In genomic region chr4:136781868-136782578, GRCm38 (mm10) we compare ENCODE assay signal across 9 mouse cellular contexts. TPM values are rescaled to one million over a fixed set of nuclear protein-coding genes. Genes with fewer than 3 reads are reported as not detected.
DNase-seq lines count a peak whose midpoint lies in the region; ATAC-seq and TF ChIP-seq lines count a peak whose summit lies in the region.
"Had no signal": no experiment of that assay in that cellular context is flagged by ENCODE, and none has a peak within 500 bp of the region (broad histone marks: within the 10 kb centered on the region; RNA-seq: fewer than 3 reads in every experiment).

No protein-coding gene starts in this region.

- no peaks in the 10 kb centered on the region for H3K27me3 ChIP-seq in intestine, embryonic 14.5 days (replicated peaks; ENCODE audit: control insufficient read depth, insufficient read depth, low read length)
- H3K27me3 ChIP-seq in intestine, postnatal 0 days (replicated peaks; ENCODE audit: control insufficient read depth, insufficient read depth, low read length): no peaks in the 10 kb centered on the region
- H3K27me3 ChIP-seq in limb, embryonic 14.5 days (ENCODE audit: control insufficient read depth, insufficient read depth, low read length): no peaks in the 10 kb centered on the region

- H3K27ac ChIP-seq in intestine, embryonic 14.5 days (ENCODE audit: low read depth): peak overlapping the region; percentile 8; the same call in 1 of the 2 replicates
- no peak overlapping the region for H3K27ac ChIP-seq in intestine, postnatal 0 days (ENCODE audit: low read depth, low read length)
- H3K27ac ChIP-seq in limb, embryonic 14.5 days (replicated peaks; ENCODE audit: low read depth, low read length): no peak overlapping the region; the same call in 1 of the 2 replicates
- H3K27ac ChIP-seq: macrophage had no signal

- no peaks in the 10 kb centered on the region for H3K9me3 ChIP-seq in intestine, embryonic 14.5 days (ENCODE audit: control insufficient read depth, low read length)
- no peaks in the 10 kb centered on the region for H3K9me3 ChIP-seq in intestine, postnatal 0 days (ENCODE audit: control insufficient read depth)
- no peaks in the 10 kb centered on the region for H3K9me3 ChIP-seq in limb, embryonic 14.5 days (ENCODE audit: control insufficient read depth, low read length)

- DNase-seq in intestine, embryonic 14.5 days (ENCODE audit: low spot score): no peak
- DNase-seq in adrenal gland, postnatal 14 days: peak; percentile 74
- DNase-seq in fibroblast of lung, adult 2 months (ENCODE audit: low read depth): peak; percentile 76
- DNase-seq in heart, postnatal 4 days: peak; percentile 74
- DNase-seq in limb, embryonic 14.5 days (ENCODE audit: low spot score): peak; percentile 66
- DNase-seq in embryo, embryonic 10.5 days (ENCODE audit: low spot score): no peak
- no peak for DNase-seq in liver

- no peak for TF ChIP-seq POLR2A in limb, embryonic 14.5 days (IDR thresholded peaks at IDR 0.05; ENCODE audit: borderline replicate concordance, extremely low read depth, insufficient read depth, insufficient read length)

- ATAC-seq in intestine, embryonic 14.5 days (replicated peaks; ENCODE audit: low FRiP score, low TSS enrichment, low read depth): no peak
- ATAC-seq in intestine, postnatal 0 days: no peak
- no peak for ATAC-seq in limb, embryonic 14.5 days (ENCODE audit: low FRiP score, low read depth)

- 81% methylated on average over 13 of the region's 13 CpGs for WGBS in intestine, embryonic 14.5 days
- WGBS in intestine, postnatal 0 days: 65% methylated on average over 13 of the region's 13 CpGs
- 73% methylated on average over 13 of the region's 13 CpGs for WGBS in limb, embryonic 14.5 days

- no peaks in the 10 kb centered on the region for H3K36me3 ChIP-seq in intestine, embryonic 14.5 days (ENCODE audit: control insufficient read depth, insufficient read depth, low read length)
- no peaks in the 10 kb centered on the region for H3K36me3 ChIP-seq in intestine, postnatal 0 days (ENCODE audit: control insufficient read depth, insufficient read depth)
- H3K36me3 ChIP-seq in limb, embryonic 14.5 days (ENCODE audit: control insufficient read depth, insufficient read depth, low read length): no peaks in the 10 kb centered on the region

- no peak for TF ChIP-seq CTCF in intestine, postnatal 0 days (IDR thresholded peaks at IDR 0.05; ENCODE audit: low read depth)

- H3K4me2 ChIP-seq in intestine, embryonic 14.5 days (ENCODE audit: low read length): no peak overlapping the region
- no peak overlapping the region for H3K4me2 ChIP-seq in intestine, postnatal 0 days (replicated peaks; ENCODE audit: low read depth)
- H3K4me2 ChIP-seq in limb, embryonic 14.5 days (replicated peaks; ENCODE audit: low read depth, low read length, severe bottlenecking): no peak overlapping the region

- no peak overlapping the region for H3K9ac ChIP-seq in intestine, embryonic 14.5 days (ENCODE audit: low read length)
- no peak overlapping the region for H3K9ac ChIP-seq in intestine, postnatal 0 days (ENCODE audit: low read depth, low read length)
- H3K9ac ChIP-seq in limb, embryonic 14.5 days (ENCODE audit: low read depth, low read length, severe bottlenecking): no peak overlapping the region

- peaks cover 34% of the 10 kb centered on the region for H3K4me1 ChIP-seq in intestine, embryonic 14.5 days (replicated peaks; ENCODE audit: control insufficient read depth, insufficient read depth, low read length)
- no peaks in the 10 kb centered on the region; the same call in 1 of the 2 replicates for H3K4me1 ChIP-seq in intestine, postnatal 0 days (replicated peaks; ENCODE audit: control insufficient read depth, insufficient read depth, low read length)
- H3K4me1 ChIP-seq in limb, embryonic 14.5 days (ENCODE audit: control insufficient read depth, insufficient read depth, low read length): peaks cover 52% of the 10 kb centered on the region

- no peak overlapping the region for H3K4me3 ChIP-seq in intestine, embryonic 14.5 days (ENCODE audit: low read depth, low read length)
- no peak overlapping the region for H3K4me3 ChIP-seq in intestine, postnatal 0 days (ENCODE audit: low read depth, low read length)
- H3K4me3 ChIP-seq in limb, embryonic 14.5 days (replicated peaks; ENCODE audit: low read length): no peak overlapping the region

RNA-seq across cellular contexts. Expression of gene Ephb2, which starts 53.8 kb away (rescaled TPM):
- polyA plus RNA-seq in intestine, embryonic 14.5 days (2014; fragmentation: Nextera tagmentation; extraction: Ambion mirVana): 8.8 and 11.4 TPM in 2 replicates
- 5.7 TPM in 2 replicates for polyA plus RNA-seq in intestine, postnatal 0 days (2015; fragmentation: Nextera tagmentation; extraction: Ambion mirVana)
- 10.3 and 11.3 TPM in 2 replicates for total RNA-seq in adrenal gland, postnatal 14 days (2021)
- 1 to 10 TPM; 1.9 to 2.3 TPM for total RNA-seq in heart, postnatal 4 days (2021)
- polyA plus RNA-seq in limb, embryonic 14.5 days (2012; rRNA removed): 45.2 and 70.7 TPM in 2 replicates
- polyA plus RNA-seq in limb, embryonic 14.5 days (2014; fragmentation: Nextera tagmentation; extraction: Ambion mirVana): 17.9 and 19.4 TPM in 2 replicates

Comparison
In these comparisons a context has a peak if more than half of its experiments do, and no peak if none do; other contexts are left out.
1. DNase-seq: peak in adrenal gland, postnatal 14 days (single experiment), fibroblast of lung, adult 2 months (single experiment), heart, postnatal 4 days (single experiment) and limb, embryonic 14.5 days (single experiment); none in intestine, embryonic 14.5 days (single experiment), embryo, embryonic 10.5 days (single experiment) and liver (single experiment).